Mouse (Mus musculus): Measurements from ENCODE around the gene DXBay18. TPM values are rescaled to one million over a fixed set of nuclear protein-coding genes. Genes with fewer than 3 reads are reported as not detected.
"Not testable (repeated sequence)": the region's sequence is repeated elsewhere in the genome, so short reads cannot be mapped to it uniquely, and the experiment has no call there.

The DXBay18 gene
- polyA plus RNA-seq (2021): not detected

- in situ Hi-C loops (cut with MboI; ENCODE audit: low pct_unique_long_range_greater_than_20kb); ATAC-seq; CTCF ChIA-PET; H3K27me3 ChIP-seq; POLR2A ChIA-PET; DNase-seq (ENCODE audit: low read depth, low spot score): not testable (repeated sequence)
These were observed at the start of gene DXBay18 for GRCm38 (mm10) chrX:73149350-73149749. Gene DXBay18, minus strand, starts transcription at chrX:73149450.

GRCm38 (mm10) chrX:73191934-73192333 lies 42.7 kb upstream of the DXBay18 start, which contains the start of gene Xlr3b:
Gene Xlr3b, plus strand, starts transcription at chrX:73192207.
- POLR2A ChIA-PET; H3K27me3 ChIP-seq; CTCF ChIA-PET; DNase-seq (ENCODE audit: low read depth, low spot score); ATAC-seq; in situ Hi-C loops (cut with MboI; ENCODE audit: low pct_unique_long_range_greater_than_20kb): not testable (repeated sequence)

GRCm38 (mm10) chrX:73176889-73177288 lies 27.6 kb upstream of the DXBay18 start, which contains the start of gene Spin2d:
Gene Spin2d, minus strand, starts transcription at chrX:73176989.
- CTCF ChIA-PET; H3K27me3 ChIP-seq; ATAC-seq; in situ Hi-C loops (cut with MboI; ENCODE audit: low pct_unique_long_range_greater_than_20kb); POLR2A ChIA-PET; DNase-seq (ENCODE audit: low read depth, low spot score): not testable (repeated sequence)

GRCm38 (mm10) chrX:73148496-73148895 lies 754 bp downstream of the DXBay18 start, which contains the start of gene Xlr5b:
Gene Xlr5b, plus strand, starts transcription at chrX:73148796.
- DNase-seq (ENCODE audit: low read depth, low spot score); CTCF ChIA-PET; H3K27me3 ChIP-seq; ATAC-seq; POLR2A ChIA-PET; in situ Hi-C loops (cut with MboI; ENCODE audit: low pct_unique_long_range_greater_than_20kb): not testable (repeated sequence)

GRCm38 (mm10) chrX:73143218-73143618 lies 6.0 kb downstream of the DXBay18 start:
- in situ Hi-C loops (cut with MboI; ENCODE audit: low pct_unique_long_range_greater_than_20kb); POLR2A ChIA-PET; DNase-seq (ENCODE audit: low read depth, low spot score); CTCF ChIA-PET; H3K27me3 ChIP-seq; ATAC-seq: not testable (repeated sequence)

GRCm38 (mm10) chrX:73122859-73123829 lies 26.1 kb downstream of the DXBay18 start:
- H3K27me3 ChIP-seq; DNase-seq (ENCODE audit: low read depth, low spot score); CTCF ChIA-PET; in situ Hi-C loops (cut with MboI; ENCODE audit: low pct_unique_long_range_greater_than_20kb); ATAC-seq; POLR2A ChIA-PET: not testable (repeated sequence)

- in situ Hi-C loops (cut with MboI; ENCODE audit: low pct_unique_long_range_greater_than_20kb); ATAC-seq; POLR2A ChIA-PET: not testable (repeated sequence)
These were observed 32.5 kb downstream of the DXBay18 start, which contains the start of gene Gm14685 for GRCm38 (mm10) chrX:73116747-73117146. Gene Gm14685, plus strand, starts transcription at chrX:73117047.

GRCm38 (mm10) chrX:73096941-73097508 lies 52.2 kb downstream of the DXBay18 start, which contains the start of gene Xlr3a:
Gene Xlr3a, minus strand, starts transcription at chrX:73097095.
- H3K27me3 ChIP-seq; CTCF ChIA-PET; POLR2A ChIA-PET; ATAC-seq; DNase-seq (ENCODE audit: low read depth, low spot score); in situ Hi-C loops (cut with MboI; ENCODE audit: low pct_unique_long_range_greater_than_20kb): not testable (repeated sequence)

More at GRCm38 (mm10) chrX:73116747-73117146, 32.5 kb downstream of the DXBay18 start, which contains the start of gene Gm14685:
- H3K27me3 ChIP-seq; CTCF ChIA-PET; DNase-seq (ENCODE audit: low read depth, low spot score): not testable (repeated sequence)

Other genes with a start within 250 kb of the DXBay18 start
- 134 TPM for gene Cetn2, start 231.0 kb downstream of the DXBay18 start, polyA plus RNA-seq (2021)
- 26.1 TPM for gene Nsdhl, start 230.9 kb downstream of the DXBay18 start, polyA plus RNA-seq (2021)
- 15.8 TPM for gene Zfp185, start 162.1 kb downstream of the DXBay18 start, polyA plus RNA-seq (2021)
- gene Pnma5, start 112.3 kb downstream of the DXBay18 start, polyA plus RNA-seq (2021): not detected
- not detected for gene Pnma3, start 84.7 kb downstream of the DXBay18 start, polyA plus RNA-seq (2021)
- not detected for gene Xlr4a, start 67.0 kb downstream of the DXBay18 start, polyA plus RNA-seq (2021)
- gene Xlr3a, start 52.4 kb downstream of the DXBay18 start, polyA plus RNA-seq (2021): not detected
- not detected for gene Gm14685, start 32.4 kb downstream of the DXBay18 start, polyA plus RNA-seq (2021)
- not detected for gene Xlr5b, start 654 bp downstream of the DXBay18 start, polyA plus RNA-seq (2021)
- gene Spin2d, start 27.5 kb upstream of the DXBay18 start, polyA plus RNA-seq (2021): not detected
- not detected for gene Xlr3b, start 42.8 kb upstream of the DXBay18 start, polyA plus RNA-seq (2021)
- gene Xlr4b, start 64.9 kb upstream of the DXBay18 start, polyA plus RNA-seq (2021): not detected
- 4.5 TPM for gene F8a, start 78.8 kb upstream of the DXBay18 start, polyA plus RNA-seq (2021)
- not detected for gene Xlr4c, start 93.7 kb upstream of the DXBay18 start, polyA plus RNA-seq (2021)
- gene Xlr3c, start 115.9 kb upstream of the DXBay18 start, polyA plus RNA-seq (2021): not detected
- gene Xlr5a, start 143.5 kb upstream of the DXBay18 start, polyA plus RNA-seq (2021): not detected
- not detected for gene Xlr5c, start 143.5 kb upstream of the DXBay18 start, polyA plus RNA-seq (2021)
- gene Gm45015, start 187.4 kb upstream of the DXBay18 start, polyA plus RNA-seq (2021): not detected
- gene Zfp275, start 193.2 kb upstream of the DXBay18 start, polyA plus RNA-seq (2021): 12.3 TPM
- not detected for gene Gm18336, start 249.3 kb upstream of the DXBay18 start, polyA plus RNA-seq (2021)

Data from Patski (cell line).